Mouse (Mus musculus) spleen, postnatal 14 days (tissue): Measurements from ENCODE around the gene Zfp143.

ENCODE experiments used
- DNase-seq, 2 experiments: peaks; one replicate each; pipeline ENCODE4 v3.0.0; 2021 to 2022; ENCODE audit warnings: low spot score in 2 of 2

Gene Zfp143

DNA sequence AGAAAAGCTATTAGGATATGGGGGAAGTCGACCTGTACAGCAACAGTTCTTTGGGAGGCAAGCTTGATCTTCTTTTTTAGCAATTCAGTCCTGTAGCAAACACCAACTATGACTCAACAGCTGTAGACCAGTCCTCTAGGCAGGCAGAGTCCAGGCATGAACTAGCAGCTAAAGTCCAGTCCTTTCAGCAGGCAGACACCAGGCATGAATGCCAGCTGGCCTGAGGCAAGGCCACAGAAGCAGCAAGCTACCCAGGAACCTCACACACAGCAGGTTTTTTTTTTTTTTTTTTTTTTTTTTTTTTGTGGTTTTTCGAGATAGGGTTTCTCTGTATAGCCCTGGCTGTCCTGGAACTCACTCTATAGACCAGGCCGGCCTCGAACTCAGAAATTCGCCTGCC is 73.0 kb downstream of the Zfp143 start:
- DNase-seq: no peak

DNA sequence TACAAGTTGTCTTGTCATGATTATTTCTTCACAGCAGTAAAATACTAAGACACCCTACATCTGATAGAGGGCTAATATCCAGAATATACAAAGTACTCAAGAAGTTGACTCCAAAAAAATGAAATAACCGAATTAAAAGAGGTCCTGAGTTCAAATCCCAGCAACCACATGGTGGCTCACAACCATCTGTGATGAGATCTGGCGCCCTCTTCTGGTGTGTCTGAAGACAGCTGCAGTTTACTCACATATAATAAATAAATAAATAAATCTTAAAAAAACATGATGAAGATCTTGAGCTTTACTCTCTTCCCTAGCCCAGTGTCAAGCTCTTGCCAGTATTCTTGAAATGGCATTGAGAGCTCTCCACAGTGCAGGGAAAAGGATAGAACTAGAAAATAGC is 77.5 kb downstream of the Zfp143 start:
- no peak for DNase-seq

DNA sequence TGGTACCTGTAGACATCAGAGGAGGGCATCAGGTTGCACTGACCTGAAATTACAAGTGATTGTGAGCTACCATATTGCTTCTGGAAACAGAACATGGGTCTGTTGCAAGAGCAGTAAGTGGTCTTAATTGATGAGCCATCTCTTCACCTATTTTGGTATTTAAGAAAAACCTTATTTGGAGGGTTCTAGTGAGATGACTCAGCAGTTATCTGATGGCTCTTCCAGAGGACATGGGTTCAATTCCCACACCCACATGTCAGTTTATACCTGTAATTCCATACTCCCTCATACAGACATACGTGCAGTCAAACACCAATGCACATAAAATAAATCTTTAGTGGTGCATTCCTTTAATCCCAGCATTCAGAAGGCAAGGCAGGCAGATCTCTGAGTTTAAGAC is 82.8 kb downstream of the Zfp143 start:
- DNase-seq: no peak
